Mouse (Mus musculus) heart, postnatal 0 days (tissue): Measurements from ENCODE around the gene Olfr713. TPM values are rescaled to one million over a fixed set of nuclear protein-coding genes. Genes with fewer than 3 reads are reported as not detected.

ENCODE experiments used
- ATAC-seq: fragments of 200-750 bp; cut with Nextera tagmentation; 2 replicates; pipeline ENCODE4 v1.8.0; 2017; ENCODE audit warnings: low read depth, moderate number of reproducible peaks, moderate library complexity; ENCODE audit not compliant: insufficient read depth
- DNase-seq: peaks from one replicate; pipeline ENCODE4 v3.0.0-alpha.2; 2016; ENCODE audit warnings: low spot score
- H3K27ac ChIP-seq: fragments of 300-500 bp; sonication (generic); 2 replicates; pipeline ENCODE4 v1.5.1; 2014; ENCODE audit warnings: low read depth, mild to moderate bottlenecking
- H3K27me3 ChIP-seq: fragments of 300-500 bp; sonication (generic); 2 replicates; pipeline ENCODE4 v1.6.1; 2014; ENCODE audit warnings: low read length, mixed read lengths; ENCODE audit not compliant: control insufficient read depth, insufficient read depth
- H3K36me3 ChIP-seq: fragments of 300-500 bp; sonication (generic); replicated peaks from 2 replicates; pipeline ENCODE4 v1.6.1; 2014; ENCODE audit warnings: low read length, mixed read lengths; ENCODE audit not compliant: control insufficient read depth, insufficient read depth
- H3K4me1 ChIP-seq: fragments of 300-500 bp; sonication (generic); 2 replicates; pipeline ENCODE4 v1.6.1; 2014; ENCODE audit warnings: antibody characterized with exemption; ENCODE audit not compliant: control insufficient read depth, insufficient read depth
- H3K4me2 ChIP-seq: fragments of 300-500 bp; sonication (generic); 2 replicates; pipeline ENCODE4 v1.6.1; 2014; ENCODE audit warnings: low read depth, mild to moderate bottlenecking, low read length, moderate library complexity
- H3K4me3 ChIP-seq: fragments of 300-500 bp; sonication (generic); 2 replicates; pipeline ENCODE4 v1.5.1; 2014; ENCODE audit warnings: low read depth, low read length
- H3K9ac ChIP-seq: fragments of 300-500 bp; sonication (generic); replicated peaks from 2 replicates; pipeline ENCODE4 v1.6.1; 2014; ENCODE audit warnings: low read depth, low read length, mixed read lengths
- H3K9me3 ChIP-seq: fragments of 300-500 bp; sonication (generic); replicated peaks from 2 replicates; pipeline ENCODE4 v1.6.1; 2016; ENCODE audit warnings: low read length; ENCODE audit not compliant: control insufficient read depth
- CTCF ChIP-seq: IDR thresholded peaks from 2 replicates; pipeline ENCODE4 v1.5.1; 2016; ENCODE audit warnings: antibody characterized with exemption, control low read depth, low read depth
- EP300 ChIP-seq: IDR thresholded peaks from 2 replicates; pipeline ENCODE4 v1.6.1; 2016; ENCODE audit warnings: antibody characterized with exemption, low read depth
- WGBS: fragments of 180-500 bp; shearing (Covaris S2); extraction: QIAGEN DNeasy Blood & Tissue Kit; methylation state at CpG from one replicate; pipeline ENCODE4 v1.1.7; 2014; 5-methylcytosine and 5-hydroxymethylcytosine counted together
- polyA plus RNA-seq: library from polyadenylated mRNA; unstranded; fragments of >200 nt; fragmentation: Nextera tagmentation; extraction: Ambion mirVana; gene quantifications from 2 replicates; pipeline ENCODE4 v1.2.1, GENCODE M21; 2015
- total RNA-seq: library from RNA; depleted of rRNA; stranded (reverse); fragments of >200 nt; gene quantifications from 2 replicates; pipeline ENCODE4 v1.2.3, GENCODE M21; 2014; ENCODE audit warnings: low replicate concordance; rRNA removed

The Olfr713 gene
- total RNA-seq (not detected in 2 replicates), polyA plus RNA-seq (not detected in 2 replicates)

DNA sequence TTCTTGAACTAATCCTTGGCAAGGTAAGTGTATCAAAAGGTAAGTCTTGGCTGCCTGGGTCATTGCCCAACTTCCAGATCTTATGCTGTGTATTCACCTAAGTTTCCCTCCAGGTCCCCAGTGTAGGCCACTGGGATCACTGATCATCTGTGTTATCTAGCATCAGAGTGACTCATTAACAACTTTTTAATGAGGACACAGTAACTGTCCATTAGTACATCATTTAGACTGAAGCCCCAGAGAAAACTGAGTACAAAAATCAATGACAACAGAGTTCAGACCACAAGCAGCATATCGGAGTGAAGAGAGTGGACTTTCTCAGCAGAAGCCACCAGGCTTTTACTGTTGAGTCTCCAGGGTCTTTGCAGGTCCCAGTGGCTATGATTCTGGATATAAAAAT is at the start of gene Olfr713:
Gene Olfr713 (plus strand): TSS at position 301 of the 400 bp plus-strand sequence.
- TF ChIP-seq EP300, result no peak
- TF ChIP-seq CTCF, result no peak
- ATAC-seq (no peak), DNase-seq (no peak)
- Histone ChIP-seq H3K4me2 (no peak within 1 kb of the TSS), H3K36me3 (no peaks in the 10 kb centered on the region), H3K9me3 (no peaks in the 10 kb centered on the region), H3K9ac (no peak within 1 kb of the TSS), H3K27ac (no peak within 1 kb of the TSS), H3K4me3 (no peak within 1 kb of the TSS), H3K4me1 (no peaks in the 10 kb centered on the region), H3K27me3 (no peaks in the 10 kb centered on the region)
- 82% methylated on average over 1 of the region's 1 CpGs for WGBS

DNA sequence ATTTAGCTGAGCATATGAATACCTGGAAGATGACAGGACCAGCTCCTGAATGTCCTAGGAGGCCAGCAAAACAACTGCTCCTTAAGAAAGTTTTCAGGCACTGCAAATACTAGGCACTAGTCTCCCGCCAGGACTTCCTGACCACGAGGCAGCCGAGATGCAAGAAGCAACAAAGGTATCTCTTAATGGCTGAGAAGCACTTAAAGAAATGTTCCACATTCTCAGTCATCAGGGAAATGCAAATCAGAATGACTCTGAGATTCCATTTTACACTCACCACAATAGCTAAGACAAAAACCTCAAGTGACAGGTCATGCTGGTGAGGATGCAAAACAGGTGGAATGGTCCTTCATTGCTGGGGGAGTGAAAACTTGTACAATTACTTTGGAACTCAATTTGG is 45.7 kb upstream of the Olfr713 start:
- Histone ChIP-seq H3K27ac (no peak overlapping the region), H3K9ac (no peak overlapping the region), H3K4me1 (no peaks in the 10 kb centered on the region), H3K9me3 (no peaks in the 10 kb centered on the region), H3K4me3 (no peak overlapping the region), H3K36me3 (no peaks in the 10 kb centered on the region), H3K4me2 (no peak overlapping the region), H3K27me3 (no peaks in the 10 kb centered on the region)
- TF ChIP-seq EP300 (no peak), CTCF (no peak)
- ATAC-seq (no peak), DNase-seq (no peak)
- 79% methylated on average over 3 of the region's 3 CpGs for WGBS

DNA sequence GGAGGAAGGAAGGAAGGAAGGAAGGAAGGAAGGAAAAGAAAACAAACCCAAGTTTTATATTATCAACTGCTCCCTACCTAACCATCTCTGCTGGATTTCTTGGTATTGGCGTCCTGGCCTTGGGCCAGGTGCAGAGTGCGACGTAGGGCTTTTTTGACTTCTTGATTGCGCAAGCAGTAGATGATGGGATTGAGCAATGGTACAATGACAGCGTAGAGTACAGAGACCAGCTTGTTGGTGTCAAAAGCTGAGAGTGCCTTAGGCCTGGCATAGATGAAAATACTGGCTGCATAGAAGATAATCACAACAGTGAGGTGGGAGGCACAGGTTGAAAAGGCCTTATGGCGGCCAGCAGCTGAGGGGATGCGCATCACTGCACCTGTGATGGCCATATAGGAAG is 30.2 kb upstream of the Olfr713 start:
- DNase-seq (no peak), ATAC-seq (no peak)
- Histone ChIP-seq H3K9me3 (no peaks in the 10 kb centered on the region), H3K9ac (no peak overlapping the region), H3K4me2 (no peak overlapping the region), H3K4me1 (no peaks in the 10 kb centered on the region), H3K4me3 (no peak overlapping the region), H3K36me3 (no peaks in the 10 kb centered on the region), H3K27me3 (no peaks in the 10 kb centered on the region), H3K27ac (no peak overlapping the region)
- TF ChIP-seq EP300 (no peak), CTCF (no peak)
- WGBS, result 72% methylated on average over 7 of the region's 7 CpGs

DNA sequence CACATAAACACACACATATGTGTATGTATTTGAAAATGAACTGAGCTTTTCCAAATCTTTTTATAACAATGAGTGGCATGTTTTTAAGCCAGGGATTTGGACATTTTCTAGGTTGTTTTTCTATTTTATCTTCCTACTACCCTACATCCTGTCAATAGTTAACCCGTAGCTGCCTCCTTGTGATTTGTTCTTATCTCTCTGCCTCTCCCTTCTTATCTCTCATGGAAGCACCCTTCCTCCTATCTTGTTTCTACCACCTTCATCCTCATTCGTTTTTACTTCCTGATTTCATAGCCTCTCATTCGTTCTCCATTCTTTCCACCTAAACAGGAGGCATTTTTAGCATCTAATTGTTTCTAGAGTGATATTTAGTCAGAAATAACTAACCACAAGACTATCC is 26.8 kb upstream of the Olfr713 start:
- H3K27ac ChIP-seq, result no peak overlapping the region
- DNase-seq (no peak), ATAC-seq (no peak)
- no peak overlapping the region for H3K4me3 ChIP-seq
- H3K9me3 ChIP-seq, result no peaks in the 10 kb centered on the region
- H3K4me1 ChIP-seq, result no peaks in the 10 kb centered on the region
- H3K27me3 ChIP-seq, result no peaks in the 10 kb centered on the region
- no peaks in the 10 kb centered on the region for H3K36me3 ChIP-seq
- H3K9ac ChIP-seq, result no peak overlapping the region
- no peak for TF ChIP-seq EP300
- no peak for TF ChIP-seq CTCF
- no peak overlapping the region for H3K4me2 ChIP-seq
- WGBS, result 11% methylated on average over 3 of the region's 3 CpGs

DNA sequence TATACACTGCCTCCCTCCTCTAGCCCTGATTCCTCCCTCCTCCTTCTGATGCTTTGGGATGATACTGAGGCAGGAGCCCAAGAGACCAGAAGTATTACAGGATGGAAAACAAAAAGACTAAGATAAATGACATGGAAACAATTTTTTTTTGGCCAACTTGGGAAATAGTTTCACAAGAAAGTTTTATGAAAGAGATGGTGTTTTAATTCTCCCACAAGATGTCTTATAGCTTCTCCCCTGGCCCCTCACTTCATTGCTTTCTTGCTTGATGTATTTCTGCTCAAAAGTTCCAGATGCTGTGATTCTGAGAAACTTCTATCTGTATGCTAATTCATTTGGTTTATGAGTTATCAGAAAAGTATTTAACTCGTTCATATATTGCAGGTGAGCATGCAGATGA is 25.0 kb upstream of the Olfr713 start, which contains the start of gene Olfr2:
Gene Olfr2 (minus strand): TSS at position 101 of the 400 bp plus-strand sequence.
- no peak within 1 kb of the TSS for H3K9ac ChIP-seq
- 40% methylated on average over 1 of the region's 1 CpGs for WGBS
- H3K4me2 ChIP-seq, result no peak within 1 kb of the TSS
- ATAC-seq (no peak), DNase-seq (no peak)
- no peaks in the 10 kb centered on the region for H3K36me3 ChIP-seq
- H3K4me3 ChIP-seq, result no peak within 1 kb of the TSS
- TF ChIP-seq EP300 (no peak), CTCF (no peak)
- no peaks in the 10 kb centered on the region for H3K9me3 ChIP-seq
- H3K4me1 ChIP-seq, result no peaks in the 10 kb centered on the region
- H3K27ac ChIP-seq, result no peak within 1 kb of the TSS
- no peaks in the 10 kb centered on the region for H3K27me3 ChIP-seq

DNA sequence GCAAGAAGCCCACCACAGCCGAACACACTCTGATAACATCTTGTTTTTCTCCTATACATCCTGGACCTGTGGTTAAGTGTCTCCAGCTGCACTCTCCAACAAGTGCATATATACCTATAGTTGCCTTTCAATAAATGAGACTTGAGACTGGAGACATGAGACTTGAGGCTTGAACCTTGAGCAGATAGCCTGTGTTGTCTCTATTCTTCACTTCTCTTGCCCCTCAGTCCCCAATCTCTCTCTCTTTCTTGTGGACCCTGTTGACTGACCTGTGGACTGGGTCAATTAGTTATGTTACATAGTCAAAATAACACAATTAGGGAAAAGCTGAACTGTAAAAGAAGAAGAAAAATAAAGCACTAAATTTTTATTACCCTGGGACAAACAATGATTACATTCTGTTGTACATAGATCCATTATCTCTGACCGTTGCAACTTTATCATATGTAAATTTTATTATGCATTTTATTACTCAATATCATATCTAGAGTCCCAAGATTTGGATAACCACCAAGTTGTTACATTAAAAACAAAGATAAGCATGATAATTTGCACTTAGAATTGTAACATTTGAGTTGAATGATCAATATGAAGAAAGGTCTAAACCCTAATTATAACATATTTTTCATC is 9.1 kb downstream of the Olfr713 start:
- Histone ChIP-seq H3K4me3 (no peak overlapping the region), H3K36me3 (no peaks in the 10 kb centered on the region), H3K27ac (no peak overlapping the region), H3K9ac (no peak overlapping the region), H3K4me2 (no peak overlapping the region), H3K9me3 (no peaks in the 10 kb centered on the region), H3K4me1 (no peaks in the 10 kb centered on the region), H3K27me3 (no peaks in the 10 kb centered on the region)
- no peak for DNase-seq
- ATAC-seq, result no peak
- WGBS, result 57% methylated on average over 2 of the region's 2 CpGs
- TF ChIP-seq EP300 (no peak), CTCF (no peak)
